Mouse (Mus musculus) gastrocnemius, adult 2 months (tissue): ENCODE measurements around the gene Tspoap1. TPM values are rescaled to one million over a fixed set of nuclear protein-coding genes. Genes with fewer than 3 reads are reported as not detected.

Experiments used
- DNase-seq: peaks from one replicate; pipeline ENCODE4 v3.0.0; 2022
- H3K27ac ChIP-seq: fragments of 200-600 bp; 2 replicates; pipeline ENCODE4 v1.8.1; 2022; ENCODE audit warnings: mild to moderate bottlenecking
- H3K4me3 ChIP-seq: fragments of 200-600 bp; 2 replicates; pipeline ENCODE4 v1.8.1; 2022; ENCODE audit warnings: mild to moderate bottlenecking, moderate library complexity
- CTCF ChIP-seq: fragments of 200-600 bp; IDR thresholded peaks from 2 replicates; pipeline ENCODE4 v1.8.1; 2022; ENCODE audit warnings: antibody characterized with exemption, mild to moderate bottlenecking, moderate library complexity
- intact Hi-C: fragments of 180-260 bp; cut with DNase I; formaldehyde crosslinking; loops from one replicate; pipeline ENCODE4 v1.15.1; 2025
- long read RNA-seq, 2 experiments: library from polyadenylated mRNA; stranded (forward); transcript quantifications; one replicate each; pipeline ENCODE4 v2.0.0; 2021
- total RNA-seq, 2 experiments: library from RNA; stranded (reverse); gene quantifications; 2 replicates each; pipeline ENCODE4 v1.2.3; 2021

Tspoap1 gene
- not detected for total RNA-seq
- long read RNA-seq, experiment 1 = 0 reads
- long read RNA-seq, experiment 2 = 0 reads

DNA sequence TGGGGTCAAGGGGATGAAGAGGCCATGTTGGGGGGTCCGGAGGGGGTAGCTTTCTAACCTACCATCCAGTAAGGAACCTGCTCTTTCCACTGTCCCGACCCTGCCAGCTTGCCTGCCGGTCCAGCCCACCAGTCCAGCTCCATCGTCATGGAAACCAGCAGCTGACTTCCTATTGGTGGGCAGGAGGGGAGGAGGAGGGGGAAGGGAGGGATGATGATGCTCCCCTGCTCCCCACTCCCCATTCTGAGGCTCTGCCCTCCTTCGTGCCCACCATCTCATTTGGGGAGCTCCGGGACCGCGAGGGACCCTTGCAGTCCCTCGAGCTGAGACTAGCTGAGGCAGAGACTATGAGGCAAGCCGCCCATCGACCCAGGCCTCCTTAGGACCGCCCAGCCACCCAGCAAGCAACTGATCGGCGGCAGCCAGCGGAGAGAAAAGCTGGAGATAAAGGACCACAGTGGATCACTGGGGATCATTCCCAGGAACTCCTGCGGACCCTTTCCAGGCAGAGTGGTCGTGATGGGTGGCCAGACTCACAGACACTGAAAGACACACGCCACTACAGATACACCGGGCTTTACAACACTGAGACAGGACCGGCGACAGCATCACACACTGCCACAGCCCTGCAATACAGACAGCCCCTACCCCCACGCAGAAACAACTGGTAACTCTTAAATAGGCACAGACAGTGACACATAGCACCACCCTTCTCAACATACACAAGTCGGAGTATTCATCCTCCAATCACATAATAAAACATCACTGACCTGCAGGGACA lies at the start of gene Tspoap1:
Gene Tspoap1, plus strand, starts transcription at position 241 of the 781 bp plus-strand sequence.
- Histone ChIP-seq H3K27ac (no peak within 1 kb of the TSS), H3K4me3 (no peak within 1 kb of the TSS)
- TF ChIP-seq CTCF = no peak
- intact Hi-C loops = no loop called here
- peak; percentile 12 for DNase-seq

DNA sequence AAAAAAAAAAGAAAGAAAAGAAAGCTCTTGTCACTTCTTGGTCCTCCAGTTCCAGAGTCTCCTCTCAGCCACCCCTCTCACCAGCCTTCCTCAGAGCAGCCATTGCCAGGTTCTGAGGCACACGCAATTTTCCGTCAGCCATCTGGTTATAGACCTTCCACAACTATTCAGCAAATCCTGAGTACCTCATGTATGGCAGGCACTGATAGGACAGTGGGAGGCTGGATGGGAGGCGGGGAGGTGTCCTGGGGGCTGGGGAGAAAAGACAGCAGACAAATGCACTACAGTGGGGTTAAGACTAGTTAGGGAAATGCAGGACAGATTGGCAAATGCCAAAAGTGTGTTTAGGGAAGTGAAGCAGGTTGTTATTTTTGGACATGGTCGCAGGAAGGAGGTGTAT lies 48.2 kb upstream of the Tspoap1 start:
- DNase-seq = no peak
- TF ChIP-seq CTCF = no peak
- no peak overlapping the region for H3K4me3 ChIP-seq
- H3K27ac ChIP-seq = no peak overlapping the region
- intact Hi-C loops = no loop called here

DNA sequence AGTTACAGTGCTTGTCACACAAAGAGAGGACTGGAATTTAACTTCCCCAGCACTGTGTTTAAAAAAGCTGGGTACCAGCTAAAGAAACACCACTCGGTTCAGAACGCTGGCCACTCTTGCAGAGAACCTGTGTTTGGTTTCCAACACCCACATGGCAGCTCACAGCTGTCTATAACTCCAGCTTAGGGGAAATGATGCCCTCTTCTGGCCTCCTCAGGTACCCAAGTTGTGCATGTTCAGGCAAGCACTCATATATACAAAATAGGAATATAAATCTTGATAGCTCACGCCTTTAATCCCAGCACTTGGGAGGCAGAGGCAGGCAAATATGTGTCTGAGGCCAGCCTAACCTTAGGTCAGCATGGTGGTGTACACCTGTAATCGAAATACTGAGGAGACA lies 44.3 kb upstream of the Tspoap1 start:
- TF ChIP-seq CTCF = no peak
- intact Hi-C loops = no loop called here
- DNase-seq = no peak
- no peak overlapping the region for H3K27ac ChIP-seq
- H3K4me3 ChIP-seq = no peak overlapping the region

DNA sequence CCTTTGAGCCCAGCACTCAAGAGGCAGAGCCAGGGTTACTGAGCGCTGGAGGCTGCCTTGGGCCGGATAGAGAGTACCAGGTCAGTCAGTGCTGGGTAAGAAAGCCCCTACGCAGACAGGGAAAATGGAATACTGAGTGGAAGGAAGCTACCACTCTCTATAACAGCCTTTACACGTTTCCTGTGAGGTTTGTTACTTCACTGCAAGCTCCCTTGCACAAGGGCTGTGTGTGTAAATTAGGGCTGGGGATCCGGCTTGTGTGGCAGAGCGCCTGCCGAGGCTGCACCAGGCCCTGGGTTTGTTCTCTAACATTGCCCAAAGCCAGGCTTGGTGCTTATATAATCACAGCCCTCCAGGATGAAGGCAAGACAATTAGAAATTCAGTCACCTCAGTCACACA lies 40.8 kb upstream of the Tspoap1 start:
- DNase-seq = no peak
- H3K27ac ChIP-seq = no peak overlapping the region
- H3K4me3 ChIP-seq = no peak overlapping the region
- TF ChIP-seq CTCF = no peak
- intact Hi-C loops = no loop called here

DNA sequence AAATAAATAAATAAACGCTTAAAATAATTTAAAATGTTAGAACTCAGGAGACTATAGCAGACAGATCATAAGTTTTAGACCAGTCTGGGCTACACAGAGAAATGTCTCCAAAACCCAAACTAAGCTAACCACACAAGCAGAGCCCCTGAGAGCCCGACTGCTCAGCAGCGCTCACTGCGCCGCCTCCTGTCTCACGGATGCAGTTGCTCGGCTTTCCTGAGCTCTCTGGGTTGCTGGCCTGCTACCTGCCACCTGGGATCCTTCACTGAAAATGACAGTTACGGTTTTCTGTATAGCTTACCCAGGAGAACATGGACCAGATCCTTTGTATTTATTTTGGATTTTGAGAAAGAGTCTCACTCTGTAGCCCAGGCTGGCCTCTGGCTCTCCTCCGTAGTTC lies 40.0 kb upstream of the Tspoap1 start:
- Histone ChIP-seq H3K27ac (no peak overlapping the region), H3K4me3 (no peak overlapping the region)
- DNase-seq = no peak
- intact Hi-C loops = no loop called here
- TF ChIP-seq CTCF = no peak

DNA sequence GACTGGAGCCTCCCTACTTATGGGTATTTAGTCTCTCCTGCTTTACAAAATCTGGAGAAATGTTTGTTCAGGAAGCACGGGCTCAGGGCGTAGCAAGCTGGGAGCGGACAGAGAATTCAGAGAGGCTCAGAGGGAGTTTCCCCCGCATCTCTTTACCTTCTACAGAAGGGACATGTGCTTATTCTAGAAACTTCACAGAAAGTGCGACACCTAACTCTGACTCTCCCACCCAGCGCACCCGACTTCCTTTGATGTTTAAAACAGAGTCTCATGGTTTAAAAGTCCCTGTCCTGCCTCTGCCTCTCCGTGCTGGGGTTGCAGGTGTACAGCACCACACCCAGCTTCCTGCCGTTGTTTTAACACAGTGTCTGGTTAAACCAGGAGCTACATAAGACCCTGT lies 39.5 kb upstream of the Tspoap1 start:
- Histone ChIP-seq H3K27ac (no peak overlapping the region), H3K4me3 (no peak overlapping the region)
- DNase-seq = no peak
- no peak for TF ChIP-seq CTCF
- intact Hi-C loops = no loop called here

DNA sequence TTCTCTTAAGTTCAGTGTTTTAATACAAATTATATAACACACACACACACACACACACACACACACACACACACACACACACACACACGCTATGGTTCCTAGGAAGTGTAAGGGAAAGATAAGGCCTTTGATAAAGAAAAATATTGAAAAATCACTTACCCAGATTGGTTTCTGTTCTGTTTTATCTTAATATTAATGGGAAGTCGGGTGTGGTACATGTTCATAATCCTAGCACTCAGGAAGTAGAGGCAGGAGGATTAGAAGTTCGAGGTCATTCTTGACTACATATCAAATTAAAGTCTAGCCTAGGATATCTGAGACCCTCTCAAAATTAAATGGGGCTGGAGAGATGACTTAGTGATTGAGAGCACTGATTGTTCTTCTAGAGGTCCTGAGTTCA lies 38.2 kb upstream of the Tspoap1 start:
- Histone ChIP-seq H3K4me3 (no peak overlapping the region), H3K27ac (no peak overlapping the region)
- intact Hi-C loops = no loop called here
- no peak for DNase-seq
- TF ChIP-seq CTCF = no peak

DNA sequence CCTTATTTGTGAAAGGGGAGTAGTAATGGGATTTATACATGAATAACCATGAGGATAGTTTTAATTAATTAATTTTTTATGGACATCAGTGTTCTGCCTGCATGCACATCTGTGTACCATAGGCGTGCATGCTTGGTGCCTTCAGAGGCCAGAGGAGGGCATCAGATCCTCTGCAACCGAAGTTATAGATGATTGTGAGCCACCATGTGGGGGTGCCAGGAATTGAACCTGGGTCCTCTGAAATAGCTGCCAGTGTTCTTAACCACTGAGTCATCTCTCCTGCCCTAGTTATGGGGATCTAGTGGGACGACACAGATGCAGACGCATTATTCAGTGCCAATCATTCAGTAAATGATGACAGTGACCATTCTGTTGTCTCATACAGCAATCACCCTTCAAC lies 37.5 kb upstream of the Tspoap1 start:
- Histone ChIP-seq H3K4me3 (no peak overlapping the region), H3K27ac (no peak overlapping the region)
- no peak for DNase-seq
- TF ChIP-seq CTCF = no peak
- intact Hi-C loops = no loop called here

DNA sequence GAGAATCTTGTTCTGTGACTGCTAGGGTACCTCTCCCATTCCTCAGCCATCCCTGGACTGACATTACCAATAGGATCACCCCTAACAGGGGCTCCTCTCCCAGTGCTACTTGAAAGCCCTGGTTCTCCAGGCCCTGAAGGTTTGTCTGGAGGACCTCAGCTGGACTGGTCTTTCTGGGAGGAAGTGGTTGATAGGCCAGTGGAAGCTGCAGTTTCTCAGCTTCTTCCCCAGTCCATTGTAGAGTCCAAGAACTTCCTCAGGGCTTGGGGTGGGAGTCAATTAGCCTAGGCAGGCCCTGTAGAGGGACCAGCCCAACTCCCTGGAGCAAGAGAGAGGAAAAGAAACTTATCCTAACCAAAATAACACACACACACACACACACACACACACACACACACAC lies 34.8 kb upstream of the Tspoap1 start:
- Histone ChIP-seq H3K27ac (no peak overlapping the region), H3K4me3 (no peak overlapping the region)
- DNase-seq = no peak
- intact Hi-C loops = no loop called here
- no peak for TF ChIP-seq CTCF

DNA sequence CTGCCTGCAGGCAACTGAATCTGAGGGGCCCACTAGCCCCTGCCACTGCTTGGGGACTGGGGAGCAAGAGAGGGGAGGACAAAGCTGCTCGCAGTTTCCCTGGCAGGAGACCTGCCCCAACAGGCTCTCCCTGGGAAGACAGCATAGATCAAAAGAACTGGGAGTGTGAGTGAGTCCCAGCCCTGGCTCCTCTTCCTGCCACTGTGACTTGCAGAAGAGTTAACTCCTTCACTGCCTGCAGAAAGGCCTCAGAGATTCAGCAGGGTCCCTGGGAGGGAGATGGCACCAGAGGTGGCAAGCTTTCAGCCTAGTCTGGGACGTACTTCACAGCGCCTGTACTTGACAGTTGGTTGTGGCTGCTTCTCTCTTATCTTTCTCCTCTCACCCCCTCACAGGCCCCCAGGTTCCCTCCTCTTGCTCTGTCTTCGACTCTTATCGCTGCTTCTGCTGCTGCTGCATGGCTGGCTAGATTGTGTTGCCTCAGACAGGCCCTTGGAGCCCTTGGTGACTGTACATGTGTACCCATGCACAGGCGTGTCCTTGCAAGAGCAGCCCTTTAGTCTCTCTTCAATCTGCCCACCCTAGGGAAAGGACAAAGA lies 34.3 kb upstream of the Tspoap1 start:
- no peak for DNase-seq
- no peak for TF ChIP-seq CTCF
- intact Hi-C loops = no loop called here
- Histone ChIP-seq H3K27ac (no peak overlapping the region), H3K4me3 (no peak overlapping the region)

DNA sequence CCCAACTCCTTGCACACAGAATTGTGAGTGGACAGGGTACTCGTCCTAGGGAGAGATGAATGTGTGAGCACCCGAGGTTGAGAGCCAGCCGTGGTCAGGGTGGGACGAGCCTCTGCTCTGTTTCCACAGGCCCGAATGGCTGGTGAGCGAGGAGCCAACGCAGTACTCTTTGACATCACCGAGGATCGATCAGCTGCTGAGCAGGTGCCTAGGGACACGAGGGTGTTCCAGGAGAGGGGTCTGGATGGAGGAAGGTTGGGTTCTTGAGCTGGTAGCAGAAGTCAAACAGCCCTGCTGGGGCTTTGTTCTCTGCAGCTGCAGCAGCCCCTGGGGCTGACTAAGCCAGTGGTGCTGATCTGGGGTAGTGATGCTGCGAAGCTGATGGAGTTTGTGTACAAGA lies 33.3 kb upstream of the Tspoap1 start:
- no peak for TF ChIP-seq CTCF
- H3K27ac ChIP-seq = no peak overlapping the region

DNA sequence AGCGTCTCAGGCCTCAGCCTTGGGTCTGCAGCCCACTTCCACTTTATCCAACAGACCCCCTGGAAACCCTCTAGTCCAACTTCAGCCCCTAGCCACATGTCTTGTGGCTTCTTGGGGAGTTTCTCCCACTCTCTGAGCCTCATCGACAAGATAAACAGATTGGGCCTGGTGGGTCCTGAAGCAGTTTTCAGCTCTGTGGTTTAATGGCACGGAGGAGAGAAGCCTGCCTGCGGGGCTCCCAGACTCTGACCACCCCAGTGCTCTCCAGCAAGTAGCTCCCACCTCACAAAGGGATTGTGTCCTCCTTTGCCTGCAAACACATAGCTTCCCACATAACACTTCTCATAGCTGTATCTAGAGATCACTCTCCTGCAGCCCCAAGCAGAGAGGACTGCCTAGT lies 32.9 kb upstream of the Tspoap1 start:
- no peak overlapping the region for H3K27ac ChIP-seq
- no peak overlapping the region for H3K4me3 ChIP-seq
- TF ChIP-seq CTCF = no peak
- intact Hi-C loops = no loop called here
- no peak for DNase-seq

More for the DNA sequence above, 33.3 kb upstream of the Tspoap1 start:
- DNase-seq = no peak
- intact Hi-C loops = no loop called here
- no peak overlapping the region for H3K4me3 ChIP-seq

DNA sequence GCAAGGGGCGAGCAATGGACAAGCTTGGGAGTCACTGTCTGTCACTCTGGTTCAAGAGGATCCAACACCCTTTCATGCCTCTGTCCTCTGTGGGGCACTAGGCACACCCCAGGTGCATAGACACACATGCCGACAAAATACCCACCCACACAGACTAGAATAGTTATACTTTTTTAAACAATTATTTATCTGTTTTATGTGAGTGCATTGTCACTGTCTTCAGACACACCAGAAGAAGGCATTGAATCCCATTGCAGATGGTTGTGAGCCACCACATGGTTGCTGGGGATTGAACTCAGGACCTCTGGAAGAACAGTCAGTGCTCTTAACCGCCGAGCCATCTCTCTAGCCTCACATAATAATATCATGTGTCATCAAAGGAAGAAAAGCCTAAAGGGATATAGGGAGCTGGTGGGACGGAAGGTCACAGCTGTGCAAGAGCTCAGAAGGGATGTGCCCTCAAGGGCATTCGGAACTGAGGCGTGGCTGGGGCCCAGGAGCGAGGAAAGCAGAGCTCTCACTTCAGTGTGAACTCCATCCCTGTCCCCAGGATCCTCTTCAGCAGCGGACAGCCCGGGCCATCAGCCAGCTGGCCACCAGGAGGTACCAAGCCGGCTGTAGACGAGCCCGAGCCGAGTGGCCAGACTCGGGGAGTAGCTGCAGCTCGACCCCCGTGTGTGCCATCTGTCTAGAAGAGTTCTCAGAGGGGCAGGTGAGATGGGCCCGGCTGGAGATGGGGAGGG lies 31.3 kb upstream of the Tspoap1 start:
- TF ChIP-seq CTCF = no peak
- no peak for DNase-seq
- H3K27ac ChIP-seq = no peak overlapping the region
- no peak overlapping the region for H3K4me3 ChIP-seq
- intact Hi-C loops = no loop called here
